Mouse (Mus musculus) CD4-positive, CD25-positive, alpha-beta regulatory T cell (primary cell): Measurements from ENCODE around the gene Esp22. TPM values are rescaled to one million over a fixed set of nuclear protein-coding genes. Genes with fewer than 3 reads are reported as not detected.

Experiments
- polyA plus RNA-seq: library from polyadenylated mRNA; unstranded; fragments of 100-300 nt; shearing (Covaris generic); gene quantifications from one replicate; pipeline ENCODE4 v1.2.1, GENCODE M21; 2017

The Esp22 gene
- not detected for polyA plus RNA-seq

DNA sequence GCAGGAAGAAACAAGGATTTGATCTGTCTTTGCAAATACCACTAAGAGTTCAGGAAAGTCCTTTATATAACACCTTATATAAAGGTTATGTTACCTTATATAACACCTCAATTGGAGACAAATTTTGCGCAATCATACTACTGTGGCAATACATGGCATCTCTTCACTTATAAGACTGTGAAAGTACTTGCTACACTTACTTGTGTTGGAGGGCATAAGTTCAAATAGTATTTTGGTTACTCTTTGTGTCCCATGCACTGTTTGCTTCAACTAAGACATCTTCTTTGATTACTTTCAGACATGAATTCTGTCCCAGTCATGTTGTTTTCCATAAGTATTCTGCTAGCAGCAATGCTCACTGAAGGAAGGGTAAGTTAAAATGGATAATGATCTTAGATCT is at the start of gene Esp22:
Gene Esp22 (plus strand): TSS at position 301 of the 400 bp plus-strand sequence.

GRCm38 (mm10) chr17:39076937-39077336 is 18.2 kb upstream of the Esp22 start, which contains the start of gene Esp23:
Gene Esp23, minus strand, starts transcription at chr17:39077037.

Other genes starting within 250 kb of the Esp22 start
- not detected for gene Esp24, start 58.6 kb upstream of the Esp22 start, polyA plus RNA-seq
- gene Gm21903, start 52.0 kb upstream of the Esp22 start, polyA plus RNA-seq, result not detected
- not detected for gene Esp23, start 18.3 kb upstream of the Esp22 start, polyA plus RNA-seq